Mouse (Mus musculus) liver, embryonic 13.5 days (tissue): ENCODE measurements around the gene Atf1. TPM values are rescaled to one million over a fixed set of nuclear protein-coding genes. Genes with fewer than 3 reads are reported as not detected.
A peak's percentile ranks its signal among the peaks of the same experiment; 100 is the strongest.

Source experiments
- ATAC-seq: fragments of 200-750 bp; cut with Nextera tagmentation; 2 replicates; pipeline ENCODE4 v1.8.0; 2017; ENCODE audit warnings: low read depth, mild to moderate bottlenecking, moderate number of reproducible peaks, moderate library complexity
- DNase-seq: peaks from one replicate; pipeline ENCODE4 v3.0.0; 2022
- H3K27ac ChIP-seq: fragments of 300-500 bp; sonication (generic); 2 replicates; pipeline ENCODE4 v1.5.1; 2015; ENCODE audit warnings: moderate library complexity, mild to moderate bottlenecking, inconsistent platforms
- H3K27me3 ChIP-seq: fragments of 300-500 bp; sonication (generic); 2 replicates; pipeline ENCODE4 v1.6.1; 2015; ENCODE audit warnings: mild to moderate bottlenecking, inconsistent platforms
- H3K36me3 ChIP-seq: fragments of 300-500 bp; sonication (generic); 2 replicates; pipeline ENCODE4 v1.6.1; 2015; ENCODE audit warnings: mild to moderate bottlenecking, inconsistent platforms
- H3K4me1 ChIP-seq: fragments of 300-500 bp; sonication (generic); replicated peaks from 2 replicates; pipeline ENCODE4 v1.6.1; 2015; ENCODE audit warnings: inconsistent platforms
- H3K4me2 ChIP-seq: fragments of 300-500 bp; sonication (generic); 2 replicates; pipeline ENCODE4 v1.6.1; 2015; ENCODE audit warnings: inconsistent platforms, mild to moderate bottlenecking, moderate library complexity
- H3K4me3 ChIP-seq: fragments of 300-500 bp; sonication (generic); replicated peaks from 2 replicates; pipeline ENCODE4 v1.5.1; 2015; ENCODE audit warnings: mild to moderate bottlenecking, inconsistent platforms
- H3K9ac ChIP-seq: fragments of 300-500 bp; sonication (generic); 2 replicates; pipeline ENCODE4 v1.6.1; 2015; ENCODE audit warnings: mild to moderate bottlenecking, inconsistent platforms
- H3K9me3 ChIP-seq: fragments of 300-500 bp; sonication (generic); replicated peaks from 2 replicates; pipeline ENCODE4 v1.6.1; 2016; ENCODE audit warnings: inconsistent platforms
- WGBS: fragments of 180-500 bp; shearing (Covaris S2); methylation state at CpG from one replicate; pipeline ENCODE4 v1.1.7; 2015; ENCODE audit not compliant: insufficient replicate concordance; 5-methylcytosine and 5-hydroxymethylcytosine counted together
- polyA plus RNA-seq: library from polyadenylated mRNA; unstranded; fragments of >200 nt; fragmentation: Nextera tagmentation; extraction: Ambion mirVana; gene quantifications from 2 replicates; pipeline ENCODE4 v1.2.1, GENCODE M21; 2015

The Atf1 gene
- polyA plus RNA-seq, 1 experiment from 2014 or later = 46.5 TPM

- ATAC-seq = no peak
- peaks cover 31% of the 10 kb centered on the region for H3K36me3 ChIP-seq
Measured at GRCm38 (mm10) chr15:100218018-100218417, 9.6 kb upstream of the Atf1 start.

GRCm38 (mm10) chr15:100219396-100219795 lies 8.2 kb upstream of the Atf1 start:
- Histone ChIP-seq H3K27me3 (no peaks in the 10 kb centered on the region), H3K4me1 (0 out of 2 replicates have a peak, but pooled peaks cover 2% of the 10 kb centered on the region), H3K4me3 (no peak overlapping the region), H3K9ac (no peak overlapping the region), H3K36me3 (peaks cover 20% of the 10 kb centered on the region), H3K27ac (no peak overlapping the region), H3K9me3 (peaks cover 8% of the 10 kb centered on the region; the same call in 1 of the 2 replicates), H3K4me2 (no peak overlapping the region)
- ATAC-seq (no peak), DNase-seq (no peak)
- WGBS = 32% methylated on average over 1 of the region's 1 CpGs

More at GRCm38 (mm10) chr15:100218018-100218417, 9.6 kb upstream of the Atf1 start:
- DNase-seq = no peak
- no peak overlapping the region for H3K4me2 ChIP-seq
- H3K27me3 ChIP-seq = no peaks in the 10 kb centered on the region
- no peak overlapping the region for H3K4me3 ChIP-seq
- 0 out of 2 replicates have a peak, but pooled peaks cover 2% of the 10 kb centered on the region for H3K4me1 ChIP-seq
- peaks cover 6% of the 10 kb centered on the region; the same call in 1 of the 2 replicates for H3K9me3 ChIP-seq
- H3K27ac ChIP-seq = no peak overlapping the region
- WGBS = 86% methylated on average over 3 of the region's 3 CpGs
- H3K9ac ChIP-seq = no peak overlapping the region

DNA sequence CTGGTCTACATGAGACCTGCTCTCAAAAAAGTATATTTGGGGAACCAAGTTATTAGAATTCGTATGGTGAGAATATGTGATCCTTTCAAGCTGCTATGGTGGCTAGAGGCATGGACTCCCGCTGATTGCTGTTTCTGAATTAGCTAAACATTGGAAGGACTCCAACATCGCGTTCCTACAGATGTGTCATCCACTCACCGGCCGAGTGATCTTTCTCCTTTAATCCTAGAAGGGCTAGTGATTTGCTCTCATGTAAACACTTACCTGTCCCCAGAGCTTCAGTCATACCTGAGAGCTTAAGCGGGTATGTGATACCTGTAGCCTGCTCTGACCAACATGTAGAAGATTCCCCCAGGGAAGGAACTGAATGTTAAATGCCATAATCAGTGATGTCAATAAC lies 6.7 kb upstream of the Atf1 start:
- Histone ChIP-seq H3K9ac (no peak overlapping the region), H3K27ac (no peak overlapping the region), H3K9me3 (peaks cover 8% of the 10 kb centered on the region; the same call in 1 of the 2 replicates), H3K36me3 (peaks cover 6% of the 10 kb centered on the region; the same call in 1 of the 2 replicates), H3K4me2 (no peak overlapping the region), H3K4me3 (no peak overlapping the region), H3K27me3 (no peaks in the 10 kb centered on the region), H3K4me1 (peaks cover 8% of the 10 kb centered on the region)
- DNase-seq (no peak), ATAC-seq (no peak)
- WGBS = 81% methylated on average over 7 of the region's 7 CpGs

DNA sequence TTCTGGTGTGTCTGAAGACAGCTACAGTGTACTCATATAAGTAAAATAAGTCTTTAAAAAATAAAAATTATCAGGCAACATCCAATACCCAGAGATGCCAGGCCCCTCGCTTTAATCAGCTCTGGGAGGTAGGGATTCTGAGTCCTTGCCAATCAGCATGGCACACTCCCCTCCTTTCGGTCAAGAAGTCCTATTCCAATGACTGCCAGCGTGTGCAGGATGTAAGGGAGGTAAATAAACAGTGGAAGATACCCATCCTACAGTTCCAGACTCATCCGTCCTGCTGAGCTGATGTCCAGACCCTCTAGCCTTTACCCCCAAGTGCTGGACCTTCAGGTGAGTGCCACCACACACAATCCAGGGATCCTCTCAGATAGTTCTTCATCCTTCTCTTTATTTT lies 2.2 kb upstream of the Atf1 start:
- 85% methylated on average over 4 of the region's 4 CpGs for WGBS
- no peak for DNase-seq
- peaks cover 32% of the 10 kb centered on the region for H3K4me1 ChIP-seq
- H3K9ac ChIP-seq = 0 out of 2 replicates have a peak overlapping the region, but pooled peaks have one; percentile 95
- peaks cover 8% of the 10 kb centered on the region; the same call in 1 of the 2 replicates for H3K9me3 ChIP-seq
- no peak overlapping the region for H3K4me2 ChIP-seq
- ATAC-seq = no peak
- H3K36me3 ChIP-seq = peaks cover 3% of the 10 kb centered on the region; the same call in 1 of the 2 replicates
- no peaks in the 10 kb centered on the region for H3K27me3 ChIP-seq
- H3K4me3 ChIP-seq = no peak overlapping the region
- H3K27ac ChIP-seq = peak overlapping the region; percentile 98; the same call in 1 of the 2 replicates

GRCm38 (mm10) chr15:100225891-100226290 lies 1.7 kb upstream of the Atf1 start:
- no peak for DNase-seq
- H3K9me3 ChIP-seq = peaks cover 8% of the 10 kb centered on the region; the same call in 1 of the 2 replicates
- H3K27ac ChIP-seq = peak overlapping the region; percentile 98
- 82% methylated on average over 1 of the region's 1 CpGs for WGBS
- H3K4me2 ChIP-seq = peak overlapping the region; percentile 78
- no peaks in the 10 kb centered on the region for H3K27me3 ChIP-seq
- H3K9ac ChIP-seq = peak overlapping the region; percentile 95; the same call in 1 of the 2 replicates
- H3K36me3 ChIP-seq = peaks cover 3% of the 10 kb centered on the region; the same call in 1 of the 2 replicates
- no peak for ATAC-seq
- 0 out of 2 replicates have a peak overlapping the region, but pooled peaks have one; percentile 87 for H3K4me3 ChIP-seq
- H3K4me1 ChIP-seq = peaks cover 37% of the 10 kb centered on the region

GRCm38 (mm10) chr15:100227031-100227662 lies 472 bp upstream of the Atf1 start:
- peak overlapping the region; percentile 98 for H3K27ac ChIP-seq
- peaks cover 4% of the 10 kb centered on the region for H3K36me3 ChIP-seq
- DNase-seq (peak; percentile 76), ATAC-seq (peak; percentile 84)
- peak overlapping the region; percentile 87 for H3K4me3 ChIP-seq
- peaks cover 49% of the 10 kb centered on the region for H3K4me1 ChIP-seq
- WGBS = 1% methylated on average over 17 of the region's 17 CpGs
- peaks cover 8% of the 10 kb centered on the region; the same call in 1 of the 2 replicates for H3K9me3 ChIP-seq
- H3K27me3 ChIP-seq = no peaks in the 10 kb centered on the region
- H3K9ac ChIP-seq = peak overlapping the region; percentile 95
- peak overlapping the region; percentile 78 for H3K4me2 ChIP-seq

GRCm38 (mm10) chr15:100228535-100229336 lies 1.1 kb downstream of the Atf1 start:
- Histone ChIP-seq H3K4me2 (peak overlapping the region; percentile 78), H3K4me3 (peak overlapping the region; percentile 87), H3K36me3 (peaks cover 20% of the 10 kb centered on the region), H3K9me3 (no peaks in the 10 kb centered on the region), H3K4me1 (peaks cover 65% of the 10 kb centered on the region), H3K27ac (peak overlapping the region; percentile 98), H3K9ac (peak overlapping the region; percentile 95), H3K27me3 (no peaks in the 10 kb centered on the region)
- 4% methylated on average over 16 of the region's 16 CpGs for WGBS
- peak; percentile 9 for DNase-seq
- ATAC-seq = 0 out of 2 replicates have a peak, but pooled peaks have one; percentile 2

- ATAC-seq (no peak), DNase-seq (no peak)
- Histone ChIP-seq H3K9ac (peak overlapping the region; percentile 95), H3K4me2 (peak overlapping the region; percentile 78), H3K27ac (0 out of 2 replicates have a peak overlapping the region, but pooled peaks have one; percentile 1), H3K27me3 (no peaks in the 10 kb centered on the region), H3K9me3 (no peaks in the 10 kb centered on the region), H3K4me3 (no peak overlapping the region), H3K36me3 (peaks cover 39% of the 10 kb centered on the region), H3K4me1 (peaks cover 81% of the 10 kb centered on the region)
- WGBS = 39% methylated on average over 1 of the region's 1 CpGs
Measured at GRCm38 (mm10) chr15:100230655-100231054, 3.0 kb downstream of the Atf1 start.

- WGBS = 62% methylated on average over 14 of the region's 14 CpGs
- H3K36me3 ChIP-seq = peaks cover 51% of the 10 kb centered on the region
- H3K4me2 ChIP-seq = peak overlapping the region; percentile 6; the same call in 1 of the 2 replicates
- DNase-seq = no peak
- no peak overlapping the region for H3K9ac ChIP-seq
- peak overlapping the region; percentile 29 for H3K27ac ChIP-seq
- no peak overlapping the region for H3K4me3 ChIP-seq
- ATAC-seq = no peak
- no peaks in the 10 kb centered on the region for H3K27me3 ChIP-seq
- no peaks in the 10 kb centered on the region for H3K9me3 ChIP-seq
- H3K4me1 ChIP-seq = peaks cover 77% of the 10 kb centered on the region
Measured at GRCm38 (mm10) chr15:100231616-100232525, 4.3 kb downstream of the Atf1 start.

- H3K27ac ChIP-seq = 0 out of 2 replicates have a peak overlapping the region, but pooled peaks have one; percentile 6
- no peaks in the 10 kb centered on the region for H3K27me3 ChIP-seq
- WGBS = 43% methylated on average over 12 of the region's 12 CpGs
- no peak overlapping the region for H3K4me2 ChIP-seq
- no peaks in the 10 kb centered on the region for H3K9me3 ChIP-seq
- DNase-seq = no peak
- peaks cover 82% of the 10 kb centered on the region for H3K36me3 ChIP-seq
- peak; percentile 67 for ATAC-seq
- H3K4me1 ChIP-seq = peaks cover 73% of the 10 kb centered on the region
- H3K9ac ChIP-seq = no peak overlapping the region
- no peak overlapping the region for H3K4me3 ChIP-seq
Measured at GRCm38 (mm10) chr15:100235208-100235965, 7.8 kb downstream of the Atf1 start.
